Mouse (Mus musculus) retina, postnatal 1 day (tissue): ENCODE measurements around the gene Wnt10b.

Experiments
- DNase-seq: peaks from one replicate; pipeline ENCODE4 v3.0.0-alpha.2; 2012

Gene Wnt10b

GRCm38 (mm10) chr15:98727443-98728321 lies 50.3 kb downstream of the Wnt10b start, which contains the start of gene Fkbp11:
TSS of gene Fkbp11 (minus strand) at chr15:98728198.
- DNase-seq, result peak; percentile 77

GRCm38 (mm10) chr15:98726746-98727145 lies 51.2 kb downstream of the Wnt10b start:
- no peak for DNase-seq

DNA sequence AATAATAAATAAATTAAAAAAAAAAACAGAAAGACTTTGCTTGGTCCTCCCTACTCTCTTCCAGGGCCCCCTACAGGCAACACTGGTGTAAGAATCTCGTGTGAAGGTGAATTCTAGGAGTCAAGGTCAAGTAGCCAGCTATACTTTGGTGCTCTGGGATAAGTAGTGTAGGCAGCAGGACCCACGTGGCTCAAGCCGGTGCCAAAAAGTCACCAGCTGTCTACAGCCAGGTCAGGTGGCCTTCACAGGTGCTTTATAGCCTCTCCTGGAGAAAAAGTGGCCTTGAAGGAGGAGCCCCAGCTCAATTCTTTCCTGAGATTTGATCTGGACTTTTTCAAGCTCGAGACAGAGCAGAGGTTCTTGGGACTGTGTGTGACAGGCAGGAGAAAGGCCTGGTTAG lies 51.9 kb downstream of the Wnt10b start:
- no peak for DNase-seq

DNA sequence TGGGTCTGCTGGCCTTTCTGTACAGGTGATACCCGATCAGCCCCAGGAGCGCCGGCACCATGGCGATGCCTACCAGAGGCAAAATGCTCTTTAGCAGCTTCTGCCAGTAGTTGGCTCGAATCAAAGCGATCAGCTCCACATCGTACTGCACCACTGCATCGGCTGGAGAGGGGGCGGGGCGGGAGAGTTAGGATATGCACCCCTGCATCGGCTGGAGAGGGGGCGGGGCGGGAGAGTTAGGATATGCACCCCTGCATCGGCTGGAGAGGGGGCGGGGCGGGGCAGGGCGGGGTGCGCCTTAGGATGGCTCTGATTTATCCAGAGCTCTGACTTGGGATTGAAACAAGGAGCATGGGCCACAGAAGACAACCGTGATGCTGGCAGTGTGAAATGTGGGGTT lies 53.5 kb downstream of the Wnt10b start:
- no peak for DNase-seq

- no peak for DNase-seq
Measured at GRCm38 (mm10) chr15:98722854-98723253, 55.1 kb downstream of the Wnt10b start.

DNA sequence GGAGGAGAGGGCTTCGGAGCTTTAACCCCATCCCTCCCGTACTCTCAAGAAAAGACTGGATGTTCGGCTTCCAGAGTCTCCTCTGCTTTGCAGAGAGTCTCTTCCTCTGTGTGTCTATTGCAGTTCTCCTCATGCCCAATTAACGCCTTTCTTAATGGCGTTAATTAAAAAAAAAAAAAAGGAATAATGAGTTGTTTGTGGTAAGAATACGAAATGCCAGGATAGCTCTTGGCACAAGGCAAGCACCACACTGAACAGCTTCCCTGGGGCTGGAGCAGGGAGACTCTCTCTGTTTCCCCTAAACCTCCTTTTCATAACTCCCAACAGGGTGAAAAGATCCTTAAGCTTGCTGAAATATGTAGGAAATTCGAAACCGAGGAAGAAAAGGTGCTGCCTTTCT lies 55.8 kb downstream of the Wnt10b start:
- no peak for DNase-seq
